Mouse (Mus musculus) ES-E14 (cell line): ENCODE data around the gene Spon2.

Source experiments
- CHD2 ChIP-seq: IDR thresholded peaks from 2 replicates; pipeline ENCODE4 v1.6.1; 2014; ENCODE audit warnings: mild to moderate bottlenecking, low read depth, low read length, inconsistent platforms
- HCFC1 ChIP-seq: IDR thresholded peaks from 2 replicates; pipeline ENCODE4 v1.6.1; 2012; ENCODE audit warnings: low read length, inconsistent platforms, borderline replicate concordance; ENCODE audit not compliant: insufficient read depth

- TF ChIP-seq CHD2 = no peak
- no peak for TF ChIP-seq HCFC1
Measured at GRCm38 (mm10) chr5:33203171-33203565, 15.1 kb downstream of the Spon2 start.
